Mouse (Mus musculus) ovary, postnatal 10 days (tissue): Measurements from ENCODE around the gene Spc24.
"Not testable (repeated sequence)": the region's sequence is repeated elsewhere in the genome, so short reads cannot be mapped to it uniquely, and the experiment has no call there.

Source experiments
- DNase-seq: peaks from one replicate; pipeline ENCODE4 v3.0.0; 2022; ENCODE audit warnings: low spot score

Spc24 gene

GRCm38 (mm10) chr9:21784517-21785307 is 24.6 kb upstream of the Spc24 start:
- DNase-seq: no peak

GRCm38 (mm10) chr9:21781657-21782468 is 21.8 kb upstream of the Spc24 start:
- no peak for DNase-seq

DNA sequence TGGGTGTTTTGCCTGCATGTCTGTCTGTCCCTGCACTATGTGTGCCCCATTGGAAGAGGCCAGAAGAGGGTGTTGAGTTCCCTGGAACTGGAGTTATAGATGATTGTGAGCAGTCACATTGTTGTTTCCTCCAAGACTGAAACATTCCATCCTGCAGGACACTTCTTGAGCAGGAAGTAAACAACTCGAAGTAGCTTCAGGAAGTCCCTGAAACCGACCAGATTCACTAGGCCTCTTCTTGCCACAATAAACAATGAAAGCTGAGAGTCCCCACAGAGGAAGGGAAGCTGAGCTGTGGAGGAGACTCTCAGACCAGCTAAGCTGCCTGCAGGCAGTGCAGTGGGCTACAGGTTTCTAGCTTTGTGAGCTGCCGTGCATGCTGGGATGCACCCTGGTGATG is 17.6 kb upstream of the Spc24 start:
- no peak for DNase-seq

DNA sequence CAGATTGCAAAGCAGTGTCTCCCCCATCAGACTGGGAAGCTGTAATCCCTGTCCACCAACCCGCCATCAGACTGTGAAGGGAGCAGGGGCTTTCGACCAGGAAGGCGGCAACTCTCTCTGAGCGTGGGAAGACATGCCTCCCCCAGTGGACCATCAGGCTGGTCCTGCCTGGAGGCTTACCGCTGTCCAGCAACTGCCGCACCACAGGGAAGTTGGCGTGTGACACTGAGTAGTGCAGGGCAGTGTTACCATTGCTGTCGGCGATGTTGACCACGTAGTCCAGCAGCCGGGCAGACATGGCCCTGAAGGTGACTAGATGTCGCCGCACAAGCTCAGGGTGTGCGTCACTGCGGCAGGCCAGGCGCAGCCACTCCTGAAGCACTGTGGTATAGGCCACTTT is 14.2 kb upstream of the Spc24 start:
- no peak for DNase-seq

DNA sequence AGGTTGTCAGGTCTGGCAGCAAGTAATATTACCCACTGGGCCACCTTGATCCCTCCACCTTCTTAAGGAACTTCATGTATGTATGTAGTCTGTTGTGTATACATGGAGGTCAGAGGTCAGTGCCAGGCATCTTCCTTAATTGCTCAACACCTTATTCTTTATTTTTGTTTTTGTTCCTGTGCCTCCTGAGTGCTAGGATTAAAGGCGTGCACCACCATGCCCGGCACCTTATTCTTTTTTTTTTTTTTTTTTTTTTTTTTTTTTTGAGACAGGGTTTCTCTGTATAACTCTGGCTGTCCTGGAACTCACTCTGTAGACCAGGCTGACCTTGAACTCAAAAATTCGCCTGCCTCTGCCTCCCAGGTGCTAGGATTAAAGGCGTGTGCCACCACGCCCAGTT is 13.3 kb upstream of the Spc24 start:
- DNase-seq: not testable (repeated sequence)

DNA sequence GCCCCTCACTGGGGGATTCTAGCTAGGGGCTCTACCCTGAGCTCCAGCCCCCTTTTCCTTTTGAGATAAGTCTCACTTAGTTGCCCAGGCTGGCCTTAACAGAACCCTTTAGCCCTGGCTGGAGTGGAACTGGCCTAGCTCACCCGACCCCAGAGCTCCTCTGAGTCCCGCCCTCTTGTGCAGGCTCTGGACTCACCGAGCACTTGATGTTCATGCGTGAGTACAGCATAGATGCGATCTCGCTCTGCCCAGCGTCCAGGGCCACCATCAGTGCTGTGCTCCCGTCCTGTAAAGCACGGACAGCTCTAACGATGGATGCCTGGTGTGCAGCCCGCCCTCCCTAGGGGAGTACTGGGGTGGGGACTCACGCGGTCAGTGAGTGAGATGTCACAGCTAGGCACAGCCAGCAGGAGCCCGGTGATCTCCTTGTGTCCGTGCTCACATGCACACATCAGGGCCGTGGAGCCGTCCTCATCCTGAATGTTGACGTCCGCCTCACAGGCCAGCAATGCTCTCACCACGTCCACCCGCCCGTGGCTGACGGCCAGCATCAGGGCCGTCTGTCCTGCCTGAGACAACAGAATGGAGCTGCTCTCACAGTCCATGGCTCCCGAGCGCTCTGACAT is 9.6 kb upstream of the Spc24 start:
- no peak for DNase-seq

DNA sequence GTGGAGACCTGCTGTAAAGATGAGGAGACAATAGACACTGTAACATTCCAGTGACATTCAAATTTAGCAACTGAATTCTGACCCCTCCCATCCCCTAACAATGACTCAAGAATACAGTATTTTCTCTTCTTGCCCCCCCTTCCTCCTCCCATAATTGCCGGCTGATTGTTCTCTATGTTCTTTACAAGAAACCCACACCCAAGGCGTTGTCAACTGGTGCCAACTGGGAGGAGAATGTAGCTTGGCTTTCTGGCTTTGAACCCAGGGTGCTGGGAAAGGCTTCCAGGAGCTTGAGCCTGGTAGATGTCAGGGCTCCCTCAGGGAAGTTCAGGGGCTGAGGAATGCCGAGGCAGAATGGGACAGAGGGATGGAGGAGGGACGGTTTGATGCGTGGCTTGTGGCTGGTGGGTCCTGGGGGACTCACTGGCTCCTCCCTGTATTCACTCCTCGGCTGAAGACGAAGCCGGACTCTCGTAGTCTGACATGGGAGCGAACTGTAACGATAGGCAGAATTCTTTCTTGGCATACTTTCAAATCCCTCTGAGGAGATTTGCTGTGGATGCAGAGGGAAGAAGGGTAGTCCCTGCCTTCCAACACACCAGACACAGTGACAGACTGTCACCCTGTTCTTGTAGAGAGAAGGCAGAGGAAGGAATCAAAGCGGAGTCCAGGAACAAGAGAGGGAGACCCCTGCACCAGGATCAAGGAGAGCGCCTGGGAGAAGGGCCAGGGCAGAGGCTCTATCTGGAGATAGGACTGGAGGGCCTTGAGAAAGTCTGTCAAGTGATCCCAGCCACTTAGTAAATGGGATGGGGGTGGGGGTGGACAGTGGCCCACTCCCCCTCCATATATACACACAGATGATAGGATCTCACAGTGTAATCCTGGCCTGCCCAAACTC is 8.7 kb upstream of the Spc24 start:
- DNase-seq: peak; percentile 37

GRCm38 (mm10) chr9:21767896-21768295 is 7.8 kb upstream of the Spc24 start:
- no peak for DNase-seq

GRCm38 (mm10) chr9:21764084-21764999 is 4.2 kb upstream of the Spc24 start:
- DNase-seq: no peak

DNA sequence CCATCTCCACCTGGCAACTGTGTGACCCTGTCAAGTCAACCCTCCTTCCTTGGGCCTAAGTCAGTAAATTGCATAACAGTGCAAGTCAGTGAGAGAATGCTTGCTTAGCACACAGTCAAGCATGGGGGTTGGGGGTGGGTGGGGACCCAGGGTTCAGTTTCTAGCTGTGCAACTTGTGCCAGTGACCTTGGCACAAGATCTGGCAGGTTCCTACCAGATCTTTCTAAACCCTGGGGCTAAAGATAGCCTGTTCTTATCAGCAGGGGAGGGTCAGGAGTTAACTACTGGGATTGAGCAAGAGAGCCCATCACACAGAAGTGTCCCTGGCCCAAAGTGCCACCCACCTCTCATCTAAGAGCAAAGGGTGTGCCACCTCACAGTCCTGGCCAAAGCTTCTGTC is 2.0 kb upstream of the Spc24 start:
- DNase-seq: no peak

GRCm38 (mm10) chr9:21759718-21760117 is 385 bp downstream of the Spc24 start:
- no peak for DNase-seq

DNA sequence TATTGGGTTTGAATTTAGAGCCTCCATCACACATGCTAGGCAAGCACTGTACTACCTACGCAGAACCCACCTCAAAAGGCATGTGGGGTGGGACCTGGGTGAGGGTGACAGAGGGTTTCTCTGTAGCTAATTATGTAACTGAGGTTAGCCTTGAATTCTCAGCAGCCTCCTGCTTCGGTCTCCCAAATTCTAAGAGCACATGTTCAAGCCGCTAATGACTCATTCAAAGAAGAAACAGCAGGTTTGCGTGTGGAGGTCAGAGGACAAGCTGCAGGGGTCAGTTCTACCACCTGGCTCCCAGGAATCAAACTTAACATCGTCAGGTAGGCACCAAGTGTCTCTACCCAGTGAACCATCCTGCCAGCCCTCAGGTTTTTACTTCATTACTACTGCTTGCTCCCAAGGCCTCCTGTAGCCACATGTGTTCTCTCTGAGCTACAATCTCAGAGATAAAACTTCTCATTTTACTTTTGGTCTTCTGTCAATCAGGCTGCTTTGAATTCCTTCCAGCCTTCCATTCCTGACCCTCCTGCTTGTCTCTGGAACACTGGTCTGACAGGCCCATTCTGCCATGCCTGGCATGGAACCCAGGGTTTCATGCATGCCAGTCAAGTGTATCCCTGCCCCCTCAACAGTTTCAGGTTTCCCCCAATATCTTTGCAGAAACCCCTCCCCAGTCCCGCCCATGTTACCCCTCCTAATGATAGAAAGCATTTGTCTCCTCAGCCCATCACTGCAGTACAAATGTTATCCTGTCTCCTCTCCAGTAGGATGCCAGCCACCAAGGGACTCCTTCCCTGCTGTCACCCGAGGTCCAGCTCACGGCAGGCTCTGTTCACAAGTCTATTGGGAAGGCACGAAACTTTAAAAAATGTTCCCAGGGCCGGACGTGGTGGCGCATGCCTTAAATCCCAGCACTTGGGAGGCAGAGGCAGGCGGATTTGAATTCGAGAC is 1.2 kb downstream of the Spc24 start:
- no peak for DNase-seq

- DNase-seq: no peak
These were observed 5.4 kb downstream of the Spc24 start for GRCm38 (mm10) chr9:21754516-21755321.

- peak; percentile 41 for DNase-seq
These were observed 6.1 kb downstream of the Spc24 start for GRCm38 (mm10) chr9:21754003-21754402.

DNA sequence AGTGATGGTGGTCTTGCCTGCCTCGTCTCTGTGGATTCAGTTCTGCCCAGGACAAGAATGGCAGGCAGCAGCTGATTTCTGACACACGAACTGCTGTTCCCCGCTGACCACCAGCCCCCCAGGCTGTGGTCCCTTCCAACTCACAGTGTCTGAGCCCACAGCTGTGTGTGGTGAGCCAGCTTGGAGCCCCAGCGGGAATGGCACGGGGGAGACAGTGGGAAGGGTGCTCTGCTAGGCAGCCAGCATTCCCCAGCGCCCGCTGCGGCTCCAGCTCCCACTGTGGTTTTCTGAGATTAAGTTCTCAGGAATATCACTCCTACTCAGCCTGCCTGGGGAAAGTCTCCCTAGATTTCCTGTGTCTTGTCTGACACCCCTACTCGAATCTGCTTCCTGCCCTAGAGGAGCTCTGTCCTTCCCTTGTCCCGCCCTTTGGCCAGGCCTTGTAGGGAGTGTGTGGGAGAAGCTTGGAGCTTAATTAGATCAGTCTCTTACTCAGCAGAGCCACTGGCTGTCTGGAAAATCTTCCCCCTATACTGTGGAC is 7.8 kb downstream of the Spc24 start:
- DNase-seq: peak; percentile 32

DNA sequence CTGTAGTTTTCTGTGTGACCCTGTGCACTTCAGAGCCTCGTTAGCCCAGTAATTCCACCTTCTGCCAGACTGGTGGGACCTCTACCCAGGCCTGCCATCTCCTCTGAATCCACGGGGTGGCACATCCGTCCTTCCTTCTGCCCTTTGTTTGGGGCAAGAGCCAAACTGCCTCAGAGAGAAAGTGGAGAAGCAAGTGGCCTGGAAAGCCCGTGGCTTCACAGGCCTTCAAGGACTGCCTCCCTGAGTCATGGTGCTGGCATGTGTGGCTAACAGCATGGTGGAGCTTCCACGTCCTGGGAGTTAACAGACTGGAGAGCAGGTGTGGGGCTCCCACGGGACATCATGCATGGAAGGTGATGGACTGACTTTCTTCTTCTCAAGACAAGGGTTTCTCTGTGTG is 8.8 kb downstream of the Spc24 start:
- DNase-seq: no peak

- no peak for DNase-seq
These were observed 9.7 kb downstream of the Spc24 start for GRCm38 (mm10) chr9:21750370-21750769.

DNA sequence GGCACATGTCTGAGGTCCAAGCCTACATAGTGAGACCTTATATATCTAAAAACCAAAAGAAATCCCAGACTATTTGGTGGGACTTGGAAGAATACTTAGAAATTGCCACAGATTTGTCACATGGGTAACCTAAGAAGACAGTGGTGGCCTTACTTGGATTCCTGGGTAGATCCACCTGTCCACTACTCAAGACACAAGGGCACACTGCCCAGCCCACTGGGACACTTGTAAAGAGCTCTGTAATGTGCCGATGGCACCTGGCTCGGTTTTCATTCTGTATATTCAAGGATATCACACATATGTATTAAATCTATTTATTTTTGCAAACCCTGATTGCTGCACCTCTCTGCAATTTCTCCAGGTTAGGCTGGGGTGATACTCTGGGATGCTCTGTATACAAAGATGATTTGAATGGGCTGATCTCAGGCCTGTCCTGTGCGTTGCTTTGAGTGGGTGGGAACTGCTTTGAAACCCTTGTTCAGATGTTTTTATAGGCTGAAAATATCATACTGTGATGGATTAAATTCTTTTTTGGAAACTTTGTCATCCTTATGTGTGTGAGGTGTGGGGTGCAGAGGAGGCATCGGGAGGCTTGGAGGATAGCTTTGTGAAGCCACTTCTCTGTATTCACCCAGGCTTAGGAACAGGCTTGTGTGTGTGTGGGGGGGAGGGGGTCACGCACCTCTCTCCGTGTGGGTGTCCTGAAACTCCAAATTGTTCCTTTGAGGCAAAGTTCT is 10.6 kb downstream of the Spc24 start:
- no peak for DNase-seq
